9 mouse cellular contexts compared by ENCODE assay signal in genomic region chr16:77422385-77423363, GRCm38 (mm10).
A peak's percentile ranks its signal among the peaks of the same experiment; 100 is the strongest.
DNase-seq lines count a peak whose midpoint lies in the region; ATAC-seq lines count a peak whose summit lies in the region.
"Had no signal": no experiment of that assay in that cellular context is flagged by ENCODE, and none has a peak within 500 bp of the region (broad histone marks: within the 10 kb centered on the region; RNA-seq: fewer than 3 reads in every experiment).

No protein-coding gene starts in this region.

- H3K36me3 ChIP-seq in embryonic facial prominence, embryonic 10.5 days (replicated peaks) = no peaks in the 10 kb centered on the region
- no peaks in the 10 kb centered on the region; the same call in 1 of the 2 replicates for H3K36me3 ChIP-seq in hindbrain, embryonic 10.5 days
- no peaks in the 10 kb centered on the region for H3K36me3 ChIP-seq in midbrain, embryonic 11.5 days (ENCODE audit: control insufficient read depth, insufficient read depth, low read length)

- H3K4me1 ChIP-seq in embryonic facial prominence, embryonic 10.5 days = peaks cover 54% of the 10 kb centered on the region
- H3K4me1 ChIP-seq in hindbrain, embryonic 10.5 days (replicated peaks) = peaks cover 30% of the 10 kb centered on the region
- H3K4me1 ChIP-seq in midbrain, embryonic 11.5 days (ENCODE audit: control insufficient read depth, insufficient read depth, low read length) = peaks cover 11% of the 10 kb centered on the region

- H3K4me3 ChIP-seq in embryonic facial prominence, embryonic 10.5 days = peak overlapping the region; percentile 41
- H3K4me3 ChIP-seq in hindbrain, embryonic 10.5 days = peak overlapping the region; percentile 59
- H3K4me3 ChIP-seq in midbrain, embryonic 11.5 days (ENCODE audit: low read depth, low read length) = peak overlapping the region; percentile 54

- peak overlapping the region; percentile 83 for H3K27ac ChIP-seq in embryonic facial prominence, embryonic 10.5 days (replicated peaks)
- peak overlapping the region; percentile 96 for H3K27ac ChIP-seq in hindbrain, embryonic 10.5 days
- H3K27ac ChIP-seq in midbrain, embryonic 11.5 days (ENCODE audit: low read depth, low read length) = peak overlapping the region; percentile 99

- 83% methylated on average over 12 of the region's 12 CpGs for WGBS in embryonic facial prominence, embryonic 10.5 days
- 55% methylated on average over 12 of the region's 12 CpGs for WGBS in hindbrain, embryonic 10.5 days
- WGBS in midbrain, embryonic 11.5 days = 29% methylated on average over 12 of the region's 12 CpGs

- no peaks in the 10 kb centered on the region for H3K27me3 ChIP-seq in embryonic facial prominence, embryonic 10.5 days (replicated peaks; ENCODE audit: low read depth, poor library complexity, severe bottlenecking)
- H3K27me3 ChIP-seq in hindbrain, embryonic 10.5 days (ENCODE audit: insufficient read depth, poor library complexity, severe bottlenecking) = no peaks in the 10 kb centered on the region
- no peaks in the 10 kb centered on the region for H3K27me3 ChIP-seq in midbrain, embryonic 11.5 days (ENCODE audit: control insufficient read depth, insufficient read depth, low read length)

- no peaks in the 10 kb centered on the region for H3K9me3 ChIP-seq in embryonic facial prominence, embryonic 10.5 days
- H3K9me3 ChIP-seq in hindbrain, embryonic 10.5 days = no peaks in the 10 kb centered on the region
- no peaks in the 10 kb centered on the region for H3K9me3 ChIP-seq in midbrain, embryonic 11.5 days (ENCODE audit: control insufficient read depth, low read length)

- H3K4me2 ChIP-seq in midbrain, embryonic 11.5 days = peak overlapping the region; percentile 58

- H3K9ac ChIP-seq in midbrain, embryonic 11.5 days (ENCODE audit: low read length) = peak overlapping the region; percentile 84

- no peak for DNase-seq in frontal cortex, postnatal 10 days (ENCODE audit: low spot score in 2 of 2)
- DNase-seq in embryonic facial prominence, embryonic 10.5 days (ENCODE audit: low spot score) = no peak
- no peak for DNase-seq in hindbrain, embryonic 10.5 days (ENCODE audit: low spot score)
- DNase-seq in midbrain, embryonic 11.5 days (ENCODE audit: low spot score, missing footprints) = peak; percentile 92
- no peak for DNase-seq in urinary bladder, postnatal 14 days (ENCODE audit: low spot score)
- no peak for DNase-seq in retina, postnatal 1 day
- no peak for DNase-seq in kidney, postnatal 14 days
- DNase-seq: adrenal gland, adult 8-10 months had no signal

- ATAC-seq in frontal cortex, adult (ENCODE audit: low TSS enrichment) = peak; percentile 62
- ATAC-seq in midbrain, embryonic 11.5 days (ENCODE audit: low FRiP score) = no peak
